Mouse (Mus musculus) liver, embryonic 16.5 days (tissue): Measurements from ENCODE around the gene Tas1r1. TPM values are rescaled to one million over a fixed set of nuclear protein-coding genes. Genes with fewer than 3 reads are reported as not detected.

Source experiments
- polyA plus RNA-seq: library from polyadenylated mRNA; unstranded; fragments of >200 nt; fragmentation: Nextera tagmentation; extraction: Ambion mirVana; gene quantifications from 2 replicates; pipeline ENCODE4 v1.2.1, GENCODE M21; 2015

Tas1r1 gene
- polyA plus RNA-seq, 1 experiment from 2014 or later, result 0.11 TPM

Other genes starting within 250 kb of the Tas1r1 start
- gene Camta1, start 176.7 kb downstream of the Tas1r1 start, polyA plus RNA-seq, result 25.3 and 26.8 TPM in 2 replicates
- 40.5 and 44.0 TPM in 2 replicates for gene Dnajc11, start 104.9 kb downstream of the Tas1r1 start, polyA plus RNA-seq
- 5.9 and 7.1 TPM in 2 replicates for gene Thap3, start 49.6 kb downstream of the Tas1r1 start, polyA plus RNA-seq
- gene Phf13, start 42.3 kb downstream of the Tas1r1 start, polyA plus RNA-seq, result 4.1 and 4.5 TPM in 2 replicates
- gene Klhl21, start 29.8 kb downstream of the Tas1r1 start, polyA plus RNA-seq, result 3.8 and 4.6 TPM in 2 replicates
- gene Zbtb48, start 10.9 kb downstream of the Tas1r1 start, polyA plus RNA-seq, result 8.0 and 11.1 TPM in 2 replicates
- gene Nol9, start 753 bp upstream of the Tas1r1 start, polyA plus RNA-seq, result 10.5 and 11.5 TPM in 2 replicates
- gene Plekhg5, start 33.9 kb upstream of the Tas1r1 start, polyA plus RNA-seq, result 4.8 and 5.1 TPM in 2 replicates
- 0.12 and 0.25 TPM in 2 replicates for gene Tnfrsf25, start 77.4 kb upstream of the Tas1r1 start, polyA plus RNA-seq
- gene Espn, start 113.8 kb upstream of the Tas1r1 start, polyA plus RNA-seq, result 1.1 and 2.3 TPM in 2 replicates
- gene Hes2, start 120.3 kb upstream of the Tas1r1 start, polyA plus RNA-seq, result not detected in 2 replicates
- 11.9 and 12.0 TPM in 2 replicates for gene Acot7, start 139.6 kb upstream of the Tas1r1 start, polyA plus RNA-seq
- gene Gpr153, start 235.7 kb upstream of the Tas1r1 start, polyA plus RNA-seq, result 0.34 and 0.59 TPM in 2 replicates